Mouse (Mus musculus) spleen, adult 2 months (tissue): ENCODE data around the gene March6. TPM values are rescaled to one million over a fixed set of nuclear protein-coding genes. Genes with fewer than 3 reads are reported as not detected.

Source experiments
- DNase-seq, 2 experiments: peaks; one replicate each; pipeline versions ENCODE4 v3.0.0 to v3.0.0-alpha.2; 2012 to 2021; ENCODE audit warnings: low spot score in 2 of 2, low read depth in 1 of 2
- H3K27ac ChIP-seq: fragments of 200-500 bp; 2 replicates; pipeline ENCODE4 v1.5.1; 2012; ENCODE audit warnings: low read length, inconsistent platforms; ENCODE audit not compliant: insufficient read depth
- H3K27me3 ChIP-seq: fragments of 200-500 bp; 2 replicates; pipeline ENCODE4 v1.6.1; 2012; ENCODE audit warnings: mild to moderate bottlenecking, moderate library complexity, low read length, inconsistent platforms; ENCODE audit not compliant: control insufficient read depth, insufficient read depth
- H3K36me3 ChIP-seq: fragments of 200-500 bp; 2 replicates; pipeline ENCODE4 v1.6.1; 2012; ENCODE audit warnings: mild to moderate bottlenecking, low read length, inconsistent platforms; ENCODE audit not compliant: control insufficient read depth, insufficient read depth
- H3K4me1 ChIP-seq: fragments of 200-500 bp; 2 replicates; pipeline ENCODE4 v1.6.1; 2011; ENCODE audit warnings: inconsistent platforms; ENCODE audit not compliant: control insufficient read depth, insufficient read depth, insufficient read length
- H3K4me3 ChIP-seq: fragments of 200-500 bp; 2 replicates; pipeline ENCODE4 v1.5.1; 2011; ENCODE audit warnings: mild to moderate bottlenecking, inconsistent platforms; ENCODE audit not compliant: insufficient read depth, insufficient read length; ENCODE audit errors: extremely low read depth
- CTCF ChIP-seq: fragments of 200-500 bp; IDR thresholded peaks from 2 replicates; pipeline ENCODE4 v1.5.1; 2011; ENCODE audit warnings: mild to moderate bottlenecking, inconsistent platforms; ENCODE audit not compliant: insufficient read depth, insufficient read length, insufficient replicate concordance; ENCODE audit errors: extremely low read depth
- POLR2A ChIP-seq: fragments of 200-500 bp; IDR thresholded peaks from 2 replicates; pipeline ENCODE4 v1.6.1; 2011; ENCODE audit warnings: low read depth, low read length, inconsistent platforms
- WGBS: fragments of 180-500 bp; shearing (Covaris S2); methylation state at CpG from one replicate; pipeline ENCODE4 v1.1.7; 2018; 5-methylcytosine and 5-hydroxymethylcytosine counted together
- polyA plus RNA-seq: library from polyadenylated mRNA; depleted of rRNA; stranded (reverse); fragments of >200 nt; gene quantifications from 2 replicates; pipeline ENCODE4 v1.2.3, GENCODE M21; 2012

Gene March6
- polyA plus RNA-seq, 1 experiment, result 8.7 TPM

- H3K27me3 ChIP-seq, result no peaks in the 10 kb centered on the region
- H3K36me3 ChIP-seq, result no peaks in the 10 kb centered on the region
- WGBS, result 43% methylated on average over 3 of the region's 3 CpGs
- no peak for DNase-seq
- H3K4me3 ChIP-seq, result no peak overlapping the region
- H3K4me1 ChIP-seq, result peaks cover 4% of the 10 kb centered on the region; the same call in 1 of the 2 replicates
- TF ChIP-seq POLR2A (no peak), CTCF (no peak)
- no peak overlapping the region for H3K27ac ChIP-seq
Observed at GRCm38 (mm10) chr15:31543246-31543645, 12.4 kb upstream of the March6 start.

- Histone ChIP-seq H3K27ac (no peak overlapping the region), H3K36me3 (no peaks in the 10 kb centered on the region), H3K27me3 (no peaks in the 10 kb centered on the region), H3K4me3 (no peak overlapping the region), H3K4me1 (peaks cover 4% of the 10 kb centered on the region; the same call in 1 of the 2 replicates)
- DNase-seq, result no peak
- 24% methylated on average over 10 of the region's 10 CpGs for WGBS
- no peak for TF ChIP-seq CTCF
- no peak for TF ChIP-seq POLR2A
Observed at GRCm38 (mm10) chr15:31542013-31542958, 11.4 kb upstream of the March6 start.

- TF ChIP-seq CTCF, result no peak
- no peak for TF ChIP-seq POLR2A
- H3K27ac ChIP-seq, result no peak overlapping the region
- no peak overlapping the region for H3K4me3 ChIP-seq
Observed at GRCm38 (mm10) chr15:31540513-31540802, 9.6 kb upstream of the March6 start.

GRCm38 (mm10) chr15:31539643-31540512 is 9.0 kb upstream of the March6 start:
- no peak for TF ChIP-seq CTCF
- no peak for TF ChIP-seq POLR2A
- no peaks in the 10 kb centered on the region for H3K36me3 ChIP-seq
- no peak for DNase-seq
- no peaks in the 10 kb centered on the region for H3K27me3 ChIP-seq
- H3K4me3 ChIP-seq, result no peak overlapping the region
- peaks cover 4% of the 10 kb centered on the region; the same call in 1 of the 2 replicates for H3K4me1 ChIP-seq
- H3K27ac ChIP-seq, result no peak overlapping the region
- WGBS, result 75% methylated on average over 9 of the region's 9 CpGs

More at GRCm38 (mm10) chr15:31540513-31540802, 9.6 kb upstream of the March6 start:
- 73% methylated on average over 1 of the region's 1 CpGs for WGBS
- no peaks in the 10 kb centered on the region for H3K27me3 ChIP-seq
- no peaks in the 10 kb centered on the region for H3K36me3 ChIP-seq
- DNase-seq, result no peak
- H3K4me1 ChIP-seq, result peaks cover 4% of the 10 kb centered on the region; the same call in 1 of the 2 replicates

GRCm38 (mm10) chr15:31538346-31538745 is 7.5 kb upstream of the March6 start:
- H3K27ac ChIP-seq, result no peak overlapping the region
- TF ChIP-seq POLR2A (no peak), CTCF (no peak)
- H3K27me3 ChIP-seq, result no peaks in the 10 kb centered on the region
- no peak overlapping the region for H3K4me3 ChIP-seq
- DNase-seq, result no peak
- peaks cover 4% of the 10 kb centered on the region; the same call in 1 of the 2 replicates for H3K4me1 ChIP-seq
- H3K36me3 ChIP-seq, result no peaks in the 10 kb centered on the region
- WGBS, result 91% methylated on average over 3 of the region's 3 CpGs

GRCm38 (mm10) chr15:31537706-31538105 is 6.9 kb upstream of the March6 start:
- Histone ChIP-seq H3K4me3 (no peak overlapping the region), H3K4me1 (peaks cover 4% of the 10 kb centered on the region; the same call in 1 of the 2 replicates), H3K27ac (no peak overlapping the region), H3K27me3 (no peaks in the 10 kb centered on the region), H3K36me3 (no peaks in the 10 kb centered on the region)
- no peak for TF ChIP-seq POLR2A
- TF ChIP-seq CTCF, result no peak
- DNase-seq, result no peak
- 100% methylated on average over 2 of the region's 2 CpGs for WGBS
